In the genomic region with DNA sequence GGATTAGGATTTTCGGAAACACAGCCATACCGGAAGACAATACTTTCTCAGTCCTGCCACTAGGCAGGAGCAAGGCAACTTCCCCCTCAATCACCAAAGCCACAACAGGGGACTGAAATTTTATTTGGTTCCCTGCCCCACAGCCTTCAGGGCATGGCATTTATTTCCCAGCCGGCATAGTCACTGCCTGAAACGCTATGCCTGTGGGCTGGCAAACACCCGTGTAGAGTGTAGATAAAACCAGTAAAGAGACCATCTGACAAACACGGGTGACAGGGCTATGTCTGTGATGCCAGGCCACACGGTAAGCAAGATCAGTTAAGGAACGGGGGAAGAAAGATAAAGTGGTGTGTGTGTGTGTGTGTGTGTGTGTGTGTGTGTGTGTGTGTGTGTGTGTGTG, we compare ENCODE assay signal across 17 mouse cellular contexts.
"Had no signal": no experiment of that assay in that cellular context is flagged by ENCODE, and none has a peak within 500 bp of the region (broad histone marks: within the 10 kb centered on the region; RNA-seq: fewer than 3 reads in every experiment).

No protein-coding gene starts in this region.

- H3K27ac ChIP-seq: kidney, postnatal 0 days; limb, embryonic 10.5 days; limb, embryonic 13.5 days; liver, embryonic 12.5 days; liver, embryonic 15.5 days; lung, embryonic 15.5 days; midbrain, embryonic 13.5 days had no signal

- H3K36me3 ChIP-seq: limb, embryonic 10.5 days; limb, embryonic 13.5 days; liver, embryonic 12.5 days; liver, embryonic 15.5 days; lung, embryonic 15.5 days; midbrain, embryonic 13.5 days had no signal

- H3K27me3 ChIP-seq: liver, embryonic 12.5 days; liver, embryonic 15.5 days; lung, embryonic 15.5 days; midbrain, embryonic 13.5 days had no signal

- H3K9me3 ChIP-seq: limb, embryonic 10.5 days; limb, embryonic 13.5 days; liver, embryonic 12.5 days; liver, embryonic 15.5 days; lung, embryonic 15.5 days; midbrain, embryonic 13.5 days had no signal

- H3K4me3 ChIP-seq: limb, embryonic 10.5 days; limb, embryonic 13.5 days; liver, embryonic 12.5 days; liver, embryonic 15.5 days; lung, embryonic 15.5 days; midbrain, embryonic 13.5 days had no signal

- DNase-seq: kidney, adult 2 months; kidney, postnatal 25 days; liver; lung, adult 18-20 months; lung, postnatal 10 days; lung, postnatal 36 days; right cerebral cortex, postnatal 25 days; spleen, adult 18-20 months; thymus, postnatal 25 days had no signal

- H3K4me1 ChIP-seq: limb, embryonic 10.5 days; liver, embryonic 12.5 days; liver, embryonic 15.5 days; lung, embryonic 15.5 days; midbrain, embryonic 13.5 days had no signal

- H3K9ac ChIP-seq: limb, embryonic 13.5 days; liver, embryonic 12.5 days; liver, embryonic 15.5 days; lung, embryonic 15.5 days; midbrain, embryonic 13.5 days had no signal

- ATAC-seq: intestine, postnatal 0 days; liver, embryonic 12.5 days; midbrain, embryonic 13.5 days had no signal

- H3K4me2 ChIP-seq: limb, embryonic 13.5 days; liver, embryonic 12.5 days; liver, embryonic 15.5 days; lung, embryonic 15.5 days; midbrain, embryonic 13.5 days had no signal
